Mouse (Mus musculus) kidney, adult 11 months (tissue): ENCODE data around the gene Tmem213.
A peak's percentile ranks its signal among the peaks of the same experiment; 100 is the strongest.

Experiments used
- DNase-seq: peaks from one replicate; pipeline ENCODE4 v3.0.0; 2022

The Tmem213 gene

DNA sequence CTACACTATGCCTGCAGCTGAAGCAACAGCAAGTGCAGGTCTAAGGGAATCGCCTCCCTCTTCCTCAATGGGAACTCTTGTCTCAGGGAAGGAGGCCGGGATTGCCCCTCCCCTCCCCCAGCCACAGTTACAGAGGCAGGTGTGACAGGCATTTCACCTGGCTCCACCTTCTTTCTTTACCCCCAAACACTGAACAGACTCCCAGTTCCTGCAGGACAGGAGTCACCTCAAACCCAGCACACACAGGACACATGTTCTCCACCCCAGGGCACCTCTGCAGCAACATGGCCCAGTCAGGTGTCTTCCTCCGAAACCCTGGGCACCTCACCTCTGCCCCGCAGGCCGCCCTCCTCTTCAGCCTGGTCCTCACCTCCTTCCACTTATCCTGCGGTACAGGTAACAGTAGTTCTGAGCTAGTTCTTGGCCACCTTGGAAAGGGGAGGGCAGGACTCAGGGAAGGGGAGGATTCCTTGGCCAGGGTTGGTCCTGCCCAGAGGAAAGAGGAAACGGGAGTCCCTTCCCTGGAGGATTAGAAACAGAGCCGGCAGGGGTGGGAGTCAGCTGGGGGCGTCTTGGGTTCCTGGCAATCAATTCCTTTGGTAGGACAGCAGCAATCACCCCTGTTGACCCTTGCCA, at the start of gene Tmem213:
Gene Tmem213, plus strand, starts transcription at position 96 of the 636 bp plus-strand sequence.
- peak; percentile 72 for DNase-seq

DNA sequence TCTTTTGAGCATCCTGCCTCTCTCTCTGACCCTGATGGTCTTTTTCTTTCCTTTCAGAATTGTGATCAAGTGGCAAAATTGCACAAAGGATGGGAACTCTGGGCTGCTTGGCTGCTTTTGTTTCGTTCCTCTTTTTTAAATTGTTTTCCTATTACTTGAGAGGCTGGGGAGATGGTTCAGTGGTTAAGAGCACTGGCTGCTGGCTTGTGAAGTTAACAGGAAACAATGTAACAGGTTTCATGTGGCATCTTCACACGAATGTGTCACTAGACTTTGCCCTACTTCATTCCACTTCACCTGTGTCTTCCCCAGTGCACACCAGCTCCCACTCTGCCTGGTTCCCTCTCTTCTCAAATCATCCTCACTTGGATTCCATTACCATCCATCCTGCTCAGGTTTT, 44.4 kb upstream of the Tmem213 start:
- DNase-seq = no peak

DNA sequence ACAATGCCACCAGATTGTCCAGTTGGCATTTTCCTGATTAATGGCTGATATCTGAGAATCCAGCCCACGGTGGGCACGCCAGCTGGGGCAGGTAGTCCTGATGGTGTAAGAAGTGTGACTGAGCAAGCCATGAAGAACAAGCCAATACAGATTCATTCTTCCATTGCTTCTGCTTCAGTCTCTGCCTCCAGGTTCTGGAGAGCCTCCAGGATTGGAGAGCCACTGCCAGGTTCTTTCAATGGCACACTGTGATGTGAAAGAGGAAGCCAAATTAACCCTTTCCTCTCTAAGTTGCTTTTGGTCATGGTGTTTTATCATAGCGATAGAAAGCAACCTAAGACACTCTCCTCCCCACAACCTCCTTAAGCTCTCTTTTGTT, 43.9 kb upstream of the Tmem213 start:
- no peak for DNase-seq

DNA sequence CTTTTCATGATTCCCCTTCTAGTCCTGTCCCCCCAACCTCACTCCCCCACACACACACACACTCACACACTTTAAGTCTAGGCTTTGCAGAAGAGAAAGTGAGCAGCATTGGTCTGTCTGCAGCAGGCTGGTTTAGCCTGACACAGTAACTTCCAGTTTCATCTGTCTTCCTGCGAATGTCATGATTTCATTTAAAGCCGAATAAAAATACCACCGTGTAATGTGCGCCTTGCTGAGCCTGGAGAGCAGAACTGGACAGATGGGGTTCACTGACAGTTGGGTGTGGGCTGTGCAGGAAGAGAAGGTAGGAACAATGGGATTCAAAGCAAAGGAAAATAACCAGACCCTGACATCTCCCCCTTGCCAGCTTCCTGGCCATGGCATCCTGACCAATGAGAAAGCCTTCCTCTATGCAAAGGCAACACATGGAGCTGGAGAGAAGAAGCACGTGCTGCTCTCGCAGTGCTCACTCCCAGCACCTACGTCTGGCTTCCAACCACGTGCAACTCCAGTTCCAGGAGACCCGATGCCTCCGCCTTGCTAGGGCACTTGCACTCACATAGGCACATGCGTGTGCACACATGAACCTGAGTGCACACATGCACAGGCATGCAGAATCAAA, 43.4 kb upstream of the Tmem213 start:
- no peak for DNase-seq

DNA sequence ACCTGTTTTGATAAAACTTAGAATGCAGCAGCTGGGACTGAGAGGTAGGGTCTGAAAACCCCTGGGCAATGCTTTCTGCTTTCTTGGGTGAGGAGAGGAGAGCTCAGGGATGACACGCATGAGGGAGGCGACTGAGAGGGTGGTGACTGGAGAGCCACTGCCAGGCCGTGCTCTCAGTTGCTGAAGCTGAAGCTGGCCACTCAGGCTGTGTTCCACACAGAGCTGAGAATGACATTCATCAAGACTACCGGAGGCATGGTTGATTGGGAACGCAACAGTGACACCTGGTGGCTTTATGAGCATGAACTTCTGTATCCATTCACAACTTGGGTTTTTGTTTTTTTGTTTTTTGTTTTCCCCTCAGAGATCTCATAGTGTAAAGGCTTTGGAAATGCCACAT, 42.8 kb upstream of the Tmem213 start:
- DNase-seq = peak; percentile 38

DNA sequence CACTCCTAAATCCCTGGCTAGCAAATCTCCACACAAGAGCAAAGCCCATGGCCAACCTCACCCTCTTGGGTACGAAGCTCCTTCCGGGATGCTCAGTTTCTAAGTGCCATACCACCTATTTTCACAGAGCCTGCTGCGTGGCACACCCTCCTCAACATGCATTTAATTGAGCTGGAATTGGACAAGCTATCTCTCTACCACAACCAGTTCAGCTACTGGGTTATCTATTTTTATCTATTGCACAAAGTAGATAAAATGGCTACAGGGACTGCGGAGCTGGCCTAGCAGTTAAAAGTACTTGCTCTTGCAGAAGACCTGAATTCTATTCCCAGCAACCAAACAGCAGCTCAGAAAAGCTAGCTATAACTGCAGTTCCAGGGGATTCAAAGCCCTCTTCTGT, 37.8 kb upstream of the Tmem213 start:
- no peak for DNase-seq

DNA sequence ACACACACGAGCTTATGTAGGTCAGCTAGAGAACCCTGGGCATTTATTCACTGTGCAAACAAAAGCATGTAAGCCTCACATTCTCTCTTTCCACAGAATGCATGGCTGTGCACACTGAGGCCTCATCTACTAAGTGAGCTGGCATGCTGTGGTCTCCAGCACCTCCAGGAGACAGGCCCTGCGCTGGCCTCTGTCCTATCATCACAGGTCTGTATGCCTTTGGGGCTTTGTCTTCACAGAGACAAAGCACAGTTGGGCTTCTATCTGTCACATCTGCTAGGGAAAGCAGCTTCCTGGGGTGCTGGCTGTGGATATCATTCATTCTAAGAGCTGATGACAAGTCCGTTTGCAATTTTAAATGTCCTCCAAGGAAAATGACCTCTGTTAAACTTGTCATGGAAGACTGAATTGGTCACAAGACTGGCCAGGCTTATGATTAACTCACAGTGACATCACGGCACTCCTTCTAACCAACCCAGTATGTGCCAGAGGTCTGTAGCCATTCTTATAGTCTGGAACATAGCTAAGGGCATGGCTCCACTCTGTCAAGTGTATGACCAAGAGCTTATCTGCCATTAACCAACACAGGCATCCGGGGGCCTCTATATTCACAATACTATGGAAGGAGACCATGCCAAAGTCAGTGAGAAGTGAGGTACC, 36.8 kb upstream of the Tmem213 start:
- peak; percentile 80 for DNase-seq

DNA sequence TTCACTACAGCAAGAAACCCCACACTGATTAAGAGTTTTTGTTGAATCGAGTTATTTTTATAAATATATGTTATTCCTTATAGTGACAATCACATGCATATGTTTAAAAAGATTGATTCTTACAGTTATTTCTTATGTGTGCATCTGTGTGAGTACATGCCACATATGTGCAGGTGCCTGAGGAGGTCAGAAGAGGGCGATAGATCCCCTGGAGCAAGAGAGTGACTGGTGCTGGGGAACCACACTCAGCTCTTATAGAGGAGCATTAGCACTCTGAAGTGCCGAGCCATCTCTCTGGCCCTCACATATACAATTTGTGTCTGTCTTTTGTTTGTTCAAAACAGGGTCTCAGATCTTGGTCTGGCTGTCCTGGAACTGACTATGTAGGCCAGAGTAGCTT, 35.5 kb upstream of the Tmem213 start:
- no peak for DNase-seq

DNA sequence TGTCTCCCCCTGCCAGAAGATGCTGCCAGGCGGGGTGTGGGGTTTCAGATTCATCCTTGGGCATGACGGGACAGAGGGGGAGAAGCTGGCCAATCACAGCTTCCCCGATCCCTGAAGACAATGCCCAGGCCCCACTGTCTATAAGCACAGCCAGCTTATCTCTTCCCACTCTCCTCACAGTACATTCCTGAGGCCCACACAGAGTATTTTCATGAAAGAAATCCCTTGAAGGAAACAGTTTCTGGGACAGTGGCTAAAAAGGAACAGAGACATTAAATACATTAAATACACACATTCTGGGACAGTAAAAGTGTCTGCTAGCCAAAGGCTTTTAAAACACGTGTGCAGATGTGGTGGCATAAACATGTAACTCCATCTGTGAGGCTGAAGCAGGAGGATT, 28.7 kb upstream of the Tmem213 start:
- DNase-seq = no peak

DNA sequence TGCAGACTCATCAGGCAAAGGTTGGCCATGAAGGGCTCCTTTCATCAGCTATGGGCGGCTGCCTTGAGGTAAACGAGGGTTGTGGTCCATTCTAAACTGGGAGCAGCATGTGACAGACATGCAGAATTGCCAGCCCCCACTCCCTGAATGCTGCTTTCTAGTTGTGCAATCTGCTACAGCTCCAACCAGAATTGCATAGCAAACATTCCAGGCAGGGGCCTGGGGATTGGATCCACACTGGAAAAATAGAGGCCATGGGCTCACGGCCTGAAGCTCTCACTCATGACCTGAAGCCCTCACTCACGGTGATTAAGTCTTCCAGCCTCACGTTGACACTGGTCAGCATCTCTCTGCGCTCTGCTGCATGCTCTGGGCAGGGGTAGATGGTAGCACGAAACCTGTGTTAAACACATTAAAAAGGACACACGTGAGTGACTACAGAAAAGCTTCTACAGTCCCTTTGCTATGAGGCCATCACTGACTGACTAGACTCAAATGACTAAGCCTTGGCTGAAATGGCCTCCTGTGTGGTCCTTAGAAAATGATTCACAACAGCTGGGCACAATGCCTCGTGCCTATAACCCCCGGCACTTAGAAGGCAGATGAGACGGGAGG, 27.2 kb upstream of the Tmem213 start:
- DNase-seq = peak; percentile 44

DNA sequence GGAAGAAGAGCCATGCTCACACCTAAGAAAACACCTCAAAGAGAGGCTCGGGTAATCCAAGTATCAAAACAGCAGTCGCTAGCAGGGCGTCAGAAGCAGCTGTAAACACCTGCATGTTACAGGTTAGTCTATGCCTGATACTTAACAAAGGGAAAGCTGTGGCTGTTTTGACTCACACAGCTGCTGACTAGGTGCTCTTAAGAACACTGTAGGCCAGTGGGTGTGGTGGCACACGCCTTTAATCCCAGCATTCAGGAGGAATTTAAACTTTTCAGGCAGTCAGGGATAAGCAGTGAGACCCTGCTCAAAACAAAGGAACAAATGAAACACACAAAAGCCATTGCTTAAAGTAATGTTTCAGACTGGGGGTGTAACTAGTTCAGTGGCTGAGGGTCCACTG, 25.9 kb upstream of the Tmem213 start:
- DNase-seq = no peak

DNA sequence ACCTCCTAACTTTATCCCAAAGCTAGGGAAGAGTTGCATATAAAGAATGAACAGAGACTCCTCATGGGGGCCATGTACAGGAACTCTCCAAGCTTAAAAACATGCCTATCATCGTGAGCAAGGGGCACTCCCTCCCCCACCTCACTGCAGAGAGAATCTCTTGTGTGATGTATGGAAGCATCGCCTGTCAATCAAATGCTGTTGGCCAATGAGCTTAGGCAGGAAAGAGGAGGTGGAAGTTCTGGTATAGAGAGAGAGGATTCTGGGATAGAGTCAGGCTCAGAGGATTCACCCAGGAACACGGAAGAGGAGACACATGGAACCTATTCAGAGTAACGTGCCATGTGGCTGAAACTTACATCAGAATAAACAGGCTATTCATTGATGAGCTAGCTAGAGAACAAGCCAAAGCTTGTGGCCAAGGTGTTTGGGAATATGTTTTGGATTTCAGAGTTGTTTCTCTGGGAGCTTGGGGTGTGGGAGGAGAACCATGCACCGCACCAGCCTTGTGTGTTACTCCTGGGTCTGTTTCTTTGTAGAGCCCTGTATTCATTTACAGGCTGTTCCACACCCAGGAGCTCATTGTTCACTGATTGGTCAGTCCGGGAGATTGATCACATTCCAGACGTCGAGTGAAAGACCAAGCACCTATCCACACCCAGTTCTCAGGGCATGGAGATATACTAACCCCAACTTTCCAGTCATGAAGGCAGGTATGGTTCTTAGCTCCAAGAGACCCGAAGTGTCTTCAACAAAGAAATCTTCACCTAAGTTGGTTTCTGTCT, 21.6 kb upstream of the Tmem213 start:
- no peak for DNase-seq

DNA sequence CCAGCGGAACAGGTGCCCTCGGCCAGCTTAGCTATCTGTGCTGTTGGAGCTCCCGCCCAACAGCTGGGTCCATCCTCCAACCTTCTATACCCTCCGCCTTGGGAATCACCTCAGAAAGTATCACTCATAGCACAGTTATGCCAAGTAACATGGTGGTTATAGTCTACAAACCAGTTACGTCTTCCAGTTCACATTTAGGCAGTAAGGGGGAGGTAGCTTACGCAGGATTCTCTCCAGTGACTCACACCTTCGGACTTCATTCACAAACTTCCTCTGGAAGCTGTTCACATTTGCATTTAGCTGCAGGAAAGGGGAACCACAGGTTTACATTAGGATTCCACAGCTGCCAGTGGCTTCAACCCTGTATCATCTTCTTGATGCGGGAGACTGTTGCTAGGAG, 16.5 kb upstream of the Tmem213 start:
- no peak for DNase-seq

DNA sequence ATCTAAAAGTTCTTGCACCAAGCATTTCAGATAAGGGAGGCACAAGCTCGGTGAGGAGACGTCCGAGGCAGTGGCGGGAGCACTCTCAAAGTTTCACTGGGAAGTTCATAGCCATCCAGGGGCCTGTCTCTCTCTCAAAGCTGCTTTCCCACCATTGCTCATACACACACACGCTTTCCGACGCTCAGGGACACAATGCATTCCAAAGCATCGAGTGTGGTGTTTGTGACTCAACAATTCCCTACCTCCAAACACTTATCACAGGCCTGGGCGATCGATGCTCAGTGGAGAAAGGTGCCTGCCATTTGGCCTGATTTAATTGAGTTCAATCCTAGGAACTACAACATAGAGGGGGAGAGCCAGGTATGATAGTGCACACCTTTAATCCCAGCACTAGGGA, 14.4 kb upstream of the Tmem213 start:
- no peak for DNase-seq

DNA sequence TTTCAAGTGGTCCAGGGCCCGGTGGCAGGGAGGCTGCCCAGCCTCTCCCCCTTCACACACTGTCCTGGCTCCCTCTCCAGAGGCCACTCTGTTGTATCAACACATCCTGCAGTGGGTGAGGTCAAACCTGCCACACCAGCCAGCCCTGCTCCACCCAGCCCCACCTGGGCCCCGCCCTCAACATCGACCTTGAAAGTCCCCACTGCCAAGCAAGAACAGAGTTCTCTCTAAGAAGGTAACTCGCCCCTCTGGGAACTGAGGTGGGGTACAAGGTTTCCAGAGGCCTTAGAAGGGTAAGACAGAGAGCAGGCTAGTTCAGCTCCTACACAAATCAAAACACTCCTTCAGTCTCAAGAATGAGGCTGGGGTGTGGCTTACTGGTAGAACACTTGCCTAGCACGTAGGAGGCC, 12.1 kb upstream of the Tmem213 start:
- DNase-seq = peak; percentile 77

DNA sequence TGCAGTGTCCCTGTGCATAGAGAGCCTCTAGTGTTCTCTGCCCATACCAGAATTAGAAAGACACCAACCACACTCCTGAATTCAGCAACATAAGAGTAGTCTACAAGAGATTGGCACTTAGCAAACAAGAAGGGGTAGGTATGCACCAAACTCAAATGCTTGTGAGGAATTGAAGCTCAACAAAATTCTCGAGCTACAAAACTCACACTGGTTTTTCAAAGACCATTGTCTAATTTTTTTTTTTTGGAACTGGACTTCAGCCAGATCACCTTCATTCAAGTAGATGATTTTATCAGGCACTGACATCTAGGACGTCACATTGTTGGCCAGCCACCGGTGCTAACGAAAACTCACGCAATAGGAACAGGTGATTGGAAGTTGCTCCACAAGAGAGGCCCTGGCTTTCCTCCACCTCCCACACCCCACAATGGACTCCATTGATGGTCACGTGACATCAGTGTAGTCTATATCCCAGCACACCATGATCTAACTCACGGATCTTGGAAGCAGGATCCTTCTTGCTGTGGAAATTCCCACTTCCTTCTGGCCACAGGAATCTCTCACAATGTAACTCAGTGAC, 6.7 kb upstream of the Tmem213 start:
- no peak for DNase-seq

DNA sequence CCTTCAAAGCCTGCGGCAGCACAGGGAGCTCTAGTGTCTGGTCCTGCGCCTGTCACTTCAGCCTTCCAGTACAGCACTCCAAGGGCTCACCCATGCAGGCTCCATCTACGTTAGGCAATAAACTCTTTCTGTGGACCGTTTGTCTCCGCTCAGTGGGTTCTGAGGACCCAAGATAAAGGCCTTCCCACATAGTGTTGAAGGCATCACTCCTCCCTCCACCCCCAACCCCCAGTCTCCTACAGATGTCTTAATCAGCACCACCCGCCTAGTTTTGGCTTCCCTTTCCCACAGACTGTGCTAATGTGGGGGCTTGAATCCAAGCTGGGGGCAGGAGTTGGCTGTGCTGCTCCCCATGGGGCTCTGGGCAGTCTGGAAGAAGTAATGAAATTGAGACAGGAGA, 5.3 kb upstream of the Tmem213 start:
- no peak for DNase-seq

DNA sequence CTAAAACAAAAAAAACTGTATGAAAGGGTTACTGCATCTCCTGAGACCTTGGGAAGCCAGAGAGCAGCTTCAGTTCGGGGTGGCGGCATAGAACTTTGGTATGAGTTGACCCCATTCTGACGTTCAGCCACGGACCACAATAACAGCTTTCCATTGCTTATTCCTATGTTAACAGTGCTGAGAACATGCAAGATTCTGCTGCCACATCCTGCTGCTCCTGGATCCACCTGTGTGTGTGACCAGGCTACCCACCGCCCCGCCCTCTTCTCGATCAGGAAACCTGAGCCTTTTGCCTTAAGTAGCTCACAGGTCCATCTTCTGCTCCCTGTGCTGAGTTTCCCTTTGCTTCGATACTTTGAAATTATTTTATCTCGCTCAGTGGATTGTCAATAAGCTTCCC, 3.1 kb upstream of the Tmem213 start:
- DNase-seq = no peak

DNA sequence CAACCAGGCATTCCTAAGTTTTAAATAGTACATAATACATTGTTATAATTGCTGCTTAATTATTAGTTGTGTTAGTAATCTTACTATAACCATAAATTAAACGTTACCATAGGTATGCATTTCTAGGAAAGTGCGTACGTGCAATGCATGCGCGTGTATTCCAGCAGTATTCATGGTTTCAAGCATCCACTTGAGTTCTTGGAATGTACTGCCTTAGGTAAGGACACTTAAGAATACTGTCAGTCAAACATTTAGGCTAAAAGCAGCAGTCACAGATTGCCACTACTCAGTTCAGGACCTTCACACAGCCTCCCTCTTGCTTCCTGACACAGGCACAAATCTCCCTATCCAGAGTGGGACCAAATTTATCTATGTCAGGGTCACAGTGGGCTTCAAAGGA, 606 bp upstream of the Tmem213 start:
- no peak for DNase-seq

DNA sequence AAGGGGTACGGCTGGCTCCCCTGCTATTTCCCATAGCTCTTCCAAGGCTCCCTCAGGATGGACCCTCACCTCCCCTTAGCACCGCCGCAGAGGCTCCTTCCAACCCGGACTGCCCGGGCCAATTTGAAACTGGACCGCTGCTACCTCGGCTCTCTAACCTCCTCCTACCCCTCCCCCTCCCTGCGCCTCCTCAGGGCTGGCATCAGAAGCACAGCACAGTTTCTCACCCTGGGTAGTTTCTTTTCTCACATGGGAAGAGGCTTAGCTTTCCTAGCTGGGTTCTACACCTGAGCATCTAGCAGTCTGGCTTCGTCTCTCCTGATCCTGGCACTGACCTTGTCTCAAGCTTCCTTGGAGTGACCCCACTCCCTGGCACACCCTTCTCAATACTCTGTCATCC, 816 bp downstream of the Tmem213 start:
- DNase-seq = peak; percentile 52

DNA sequence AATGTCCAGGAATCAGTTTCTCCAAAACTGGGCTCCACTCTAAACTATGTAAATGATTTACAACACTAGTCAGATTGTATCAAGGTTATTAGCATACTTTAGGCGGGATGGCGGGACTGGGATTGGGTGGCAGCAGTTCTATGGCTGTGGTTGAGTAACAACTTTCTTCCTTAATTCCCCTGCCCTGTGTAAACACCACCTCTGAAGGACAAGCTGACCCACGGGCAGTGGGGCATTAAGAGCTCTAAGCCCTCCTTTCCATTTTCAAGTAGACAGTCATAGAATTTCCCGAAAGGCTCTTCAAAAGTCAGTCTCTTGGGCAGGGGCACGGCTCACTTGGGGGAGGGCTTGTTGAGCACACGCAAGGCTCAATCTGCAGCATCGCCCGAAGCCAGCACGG, 1.8 kb downstream of the Tmem213 start:
- DNase-seq = peak; percentile 83

DNA sequence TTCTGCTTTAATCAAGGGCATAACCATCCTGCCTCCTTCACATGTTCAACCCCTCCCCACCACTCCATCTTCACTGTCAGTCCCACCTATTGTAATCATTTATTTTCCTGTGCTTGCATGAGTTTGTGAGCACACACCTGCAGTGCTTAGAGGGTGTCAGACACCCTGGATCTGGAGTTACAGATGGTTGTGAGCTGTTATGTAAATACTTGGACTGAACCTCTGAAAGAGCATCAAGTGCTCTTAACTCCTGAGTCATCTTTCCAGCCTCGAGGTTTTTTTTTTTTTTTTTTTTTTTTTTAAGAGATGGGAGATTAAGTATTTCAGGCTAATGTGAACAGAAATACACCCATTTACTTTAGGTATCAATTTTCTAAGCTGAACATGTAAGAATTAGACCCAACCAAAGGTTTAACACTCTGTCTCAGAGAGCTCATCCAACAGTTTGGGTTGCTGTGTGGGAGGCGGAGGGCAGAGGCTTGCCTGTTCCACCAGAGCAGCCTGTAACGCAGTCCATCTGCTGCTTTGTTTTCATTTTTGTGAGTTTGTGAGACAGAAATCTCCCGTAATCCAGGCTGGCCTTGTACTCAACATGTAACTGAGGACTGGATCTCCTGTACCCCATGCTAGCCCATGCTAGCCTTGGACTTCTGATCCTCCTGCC, 7.2 kb downstream of the Tmem213 start:
- no peak for DNase-seq
